Mouse (Mus musculus): ENCODE measurements around the gene Iqschfp. TPM values are rescaled to one million over a fixed set of nuclear protein-coding genes. Genes with fewer than 3 reads are reported as not detected.

Iqschfp gene
- polyA plus RNA-seq, 1 experiment from 2014 or later = not detected

DNA sequence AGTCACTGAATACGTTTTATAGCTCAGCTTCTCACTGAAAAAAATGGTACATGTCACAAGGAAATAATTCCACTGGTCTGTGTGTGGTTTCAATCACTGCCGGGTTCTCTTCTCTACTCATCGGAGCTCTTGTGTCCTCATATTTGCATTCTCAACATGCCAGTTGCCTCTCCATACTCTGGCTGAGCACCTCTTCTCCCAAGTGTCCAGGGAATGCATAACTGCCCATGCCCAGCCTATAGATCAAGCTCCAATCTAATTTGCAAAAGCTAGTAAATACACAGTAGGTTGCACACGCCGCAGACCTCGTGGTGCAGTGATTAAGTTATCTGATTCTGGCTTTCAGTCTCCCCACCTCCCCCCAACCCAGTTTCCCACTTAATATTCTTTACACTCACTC, 433.5 kb downstream of the Iqschfp start:
- WGBS = 40% methylated on average over 6 of the region's 6 CpGs
- ATAC-seq (ENCODE audit: borderline replicate concordance, extremely low read depth, low FRiP score, low TSS enrichment) = no peak

GRCm38 (mm10) chr3:68332515-68332914, 440.5 kb downstream of the Iqschfp start:
- no peaks in the 10 kb centered on the region for H3K27me3 ChIP-seq
- no peak overlapping the region for H3K9ac ChIP-seq
- WGBS = 36% methylated on average over 2 of the region's 2 CpGs
- H3K27ac ChIP-seq = no peak overlapping the region
- H3K36me3 ChIP-seq = no peaks in the 10 kb centered on the region
- H3K4me3 ChIP-seq = no peak overlapping the region
- no peak overlapping the region for H3K4me2 ChIP-seq
- no peaks in the 10 kb centered on the region for H3K9me3 ChIP-seq
- ATAC-seq (ENCODE audit: borderline replicate concordance, extremely low read depth, low FRiP score, low TSS enrichment) = no peak
- no peaks in the 10 kb centered on the region for H3K4me1 ChIP-seq

More for the DNA sequence above, 433.5 kb downstream of the Iqschfp start:
- Histone ChIP-seq H3K9ac (no peak overlapping the region), H3K27ac (no peak overlapping the region), H3K4me2 (no peak overlapping the region), H3K9me3 (no peaks in the 10 kb centered on the region), H3K27me3 (no peaks in the 10 kb centered on the region), H3K36me3 (no peaks in the 10 kb centered on the region), H3K4me1 (no peaks in the 10 kb centered on the region), H3K4me3 (no peak overlapping the region)

- Histone ChIP-seq H3K4me2 (no peak overlapping the region), H3K4me1 (no peaks in the 10 kb centered on the region), H3K9ac (no peak overlapping the region), H3K27me3 (no peaks in the 10 kb centered on the region), H3K9me3 (no peaks in the 10 kb centered on the region), H3K4me3 (no peak overlapping the region), H3K36me3 (no peaks in the 10 kb centered on the region), H3K27ac (no peak overlapping the region)
- 95% methylated on average over 4 of the region's 4 CpGs for WGBS
- ATAC-seq (ENCODE audit: borderline replicate concordance, extremely low read depth, low FRiP score, low TSS enrichment) = no peak
Measured at GRCm38 (mm10) chr3:68335501-68335900, 443.5 kb downstream of the Iqschfp start.

- no peaks in the 10 kb centered on the region for H3K9me3 ChIP-seq
- 82% methylated on average over 6 of the region's 6 CpGs for WGBS
- no peak for ATAC-seq (ENCODE audit: borderline replicate concordance, extremely low read depth, low FRiP score, low TSS enrichment)
- no peaks in the 10 kb centered on the region for H3K27me3 ChIP-seq
- no peak overlapping the region for H3K27ac ChIP-seq
- no peak overlapping the region for H3K4me2 ChIP-seq
- H3K4me1 ChIP-seq = no peaks in the 10 kb centered on the region
- H3K4me3 ChIP-seq = no peak overlapping the region
- no peak overlapping the region for H3K9ac ChIP-seq
- no peaks in the 10 kb centered on the region for H3K36me3 ChIP-seq
Measured at GRCm38 (mm10) chr3:68350624-68351023, 458.6 kb downstream of the Iqschfp start.

- Histone ChIP-seq H3K36me3 (no peaks in the 10 kb centered on the region), H3K4me3 (no peak overlapping the region), H3K4me2 (no peak overlapping the region), H3K9me3 (no peaks in the 10 kb centered on the region), H3K27ac (no peak overlapping the region), H3K4me1 (no peaks in the 10 kb centered on the region), H3K27me3 (no peaks in the 10 kb centered on the region), H3K9ac (no peak overlapping the region)
- no peak for ATAC-seq (ENCODE audit: borderline replicate concordance, extremely low read depth, low FRiP score, low TSS enrichment)
- 11% methylated on average over 3 of the region's 3 CpGs for WGBS
Measured at GRCm38 (mm10) chr3:68351461-68351860, 459.4 kb downstream of the Iqschfp start.

DNA sequence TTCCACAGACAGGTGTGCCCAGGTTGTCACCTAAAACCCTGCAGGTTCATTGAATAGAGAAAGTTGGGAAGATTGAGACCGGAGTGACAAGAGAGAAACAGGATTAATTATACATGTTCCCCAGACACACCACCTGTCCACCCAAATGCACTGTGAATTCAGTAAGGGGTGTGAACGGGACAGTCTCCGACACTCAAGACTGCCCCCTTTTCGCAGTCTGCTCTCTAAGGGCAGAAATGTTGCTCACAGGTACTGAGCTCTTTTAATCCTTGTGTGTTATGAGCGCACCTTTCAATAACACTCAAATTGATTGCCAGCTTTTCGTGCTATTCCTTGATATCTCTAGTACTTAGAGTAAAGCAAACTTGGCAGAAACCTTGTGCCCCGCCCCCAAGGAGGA, 460.9 kb downstream of the Iqschfp start:
- ATAC-seq (ENCODE audit: borderline replicate concordance, extremely low read depth, low FRiP score, low TSS enrichment) = no peak
- H3K27me3 ChIP-seq = no peaks in the 10 kb centered on the region
- no peak overlapping the region for H3K27ac ChIP-seq
- no peaks in the 10 kb centered on the region for H3K36me3 ChIP-seq
- no peak overlapping the region for H3K4me3 ChIP-seq
- no peak overlapping the region for H3K4me2 ChIP-seq
- H3K4me1 ChIP-seq = no peaks in the 10 kb centered on the region
- H3K9me3 ChIP-seq = no peaks in the 10 kb centered on the region
- no peak overlapping the region for H3K9ac ChIP-seq
- WGBS = 66% methylated on average over 7 of the region's 7 CpGs

DNA sequence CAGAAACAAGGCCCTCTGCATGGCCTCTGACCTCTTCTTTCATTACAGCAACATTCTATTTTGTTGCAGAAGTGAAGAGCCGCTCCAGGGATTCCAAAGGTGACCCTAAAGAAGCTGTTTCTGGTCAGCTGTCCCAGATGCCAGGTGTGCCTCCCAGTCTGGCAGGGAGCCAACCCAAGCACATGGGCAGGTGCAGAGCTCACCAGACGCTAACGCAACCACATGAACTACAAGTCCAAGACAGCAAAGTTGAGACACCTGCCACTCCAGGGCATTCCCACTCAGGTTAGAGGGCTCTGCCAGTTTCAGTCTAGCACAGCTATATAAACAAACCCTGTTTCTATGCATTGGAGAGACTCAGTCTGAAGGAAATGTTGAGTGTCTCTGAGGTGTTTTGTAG, 461.5 kb downstream of the Iqschfp start:
- WGBS = 45% methylated on average over 3 of the region's 3 CpGs
- Histone ChIP-seq H3K4me1 (no peaks in the 10 kb centered on the region), H3K9me3 (no peaks in the 10 kb centered on the region), H3K9ac (no peak overlapping the region), H3K4me2 (no peak overlapping the region), H3K4me3 (no peak overlapping the region), H3K27ac (no peak overlapping the region), H3K27me3 (no peaks in the 10 kb centered on the region), H3K36me3 (no peaks in the 10 kb centered on the region)
- ATAC-seq (ENCODE audit: borderline replicate concordance, extremely low read depth, low FRiP score, low TSS enrichment) = 0 out of 2 replicates have a peak, but pooled peaks have one; percentile 33

DNA sequence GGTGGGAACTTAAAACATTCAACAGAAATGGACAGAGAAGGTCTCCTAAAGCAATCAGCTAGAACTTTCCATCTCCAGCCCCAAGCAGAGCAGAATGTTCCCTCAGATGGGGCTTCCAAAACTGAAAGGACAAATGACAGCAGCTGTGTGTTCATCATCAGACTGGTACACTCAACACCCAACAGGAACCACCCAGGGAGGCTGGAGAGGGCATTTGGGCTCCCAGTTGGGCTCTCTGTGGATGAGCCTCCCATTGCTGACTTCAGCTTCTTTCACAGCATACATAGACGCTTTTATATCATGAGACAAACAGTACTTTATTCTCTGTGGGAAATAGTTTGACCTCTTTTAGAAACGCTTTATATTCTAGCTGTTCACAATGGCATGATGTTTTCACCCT, 464.5 kb downstream of the Iqschfp start:
- WGBS = 73% methylated on average over 2 of the region's 2 CpGs
- Histone ChIP-seq H3K9me3 (no peaks in the 10 kb centered on the region), H3K27me3 (no peaks in the 10 kb centered on the region), H3K27ac (no peak overlapping the region), H3K4me1 (no peaks in the 10 kb centered on the region), H3K36me3 (no peaks in the 10 kb centered on the region), H3K4me3 (no peak overlapping the region), H3K4me2 (no peak overlapping the region), H3K9ac (no peak overlapping the region)
- ATAC-seq (ENCODE audit: borderline replicate concordance, extremely low read depth, low FRiP score, low TSS enrichment) = no peak

- H3K4me2 ChIP-seq = no peak overlapping the region
- H3K9me3 ChIP-seq = no peaks in the 10 kb centered on the region
- H3K27ac ChIP-seq = no peak overlapping the region
- H3K4me3 ChIP-seq = no peak overlapping the region
- H3K36me3 ChIP-seq = no peaks in the 10 kb centered on the region
- H3K4me1 ChIP-seq = no peaks in the 10 kb centered on the region
- H3K27me3 ChIP-seq = no peaks in the 10 kb centered on the region
- no peak for ATAC-seq (ENCODE audit: borderline replicate concordance, extremely low read depth, low FRiP score, low TSS enrichment)
- no peak overlapping the region for H3K9ac ChIP-seq
Measured at GRCm38 (mm10) chr3:68368029-68368428, 476.0 kb downstream of the Iqschfp start.

- WGBS = 57% methylated on average over 1 of the region's 1 CpGs
- no peak overlapping the region for H3K27ac ChIP-seq
- H3K27me3 ChIP-seq = no peaks in the 10 kb centered on the region
- no peak overlapping the region for H3K9ac ChIP-seq
- H3K4me3 ChIP-seq = no peak overlapping the region
- no peak overlapping the region for H3K4me2 ChIP-seq
- ATAC-seq (ENCODE audit: borderline replicate concordance, extremely low read depth, low FRiP score, low TSS enrichment) = peak; percentile 73; the same call in 1 of the 2 replicates
- H3K4me1 ChIP-seq = 0 out of 2 replicates have a peak, but pooled peaks cover 6% of the 10 kb centered on the region
- no peaks in the 10 kb centered on the region for H3K9me3 ChIP-seq
- H3K36me3 ChIP-seq = no peaks in the 10 kb centered on the region
Measured at GRCm38 (mm10) chr3:68372925-68373324, 480.9 kb downstream of the Iqschfp start.

GRCm38 (mm10) chr3:68375100-68375508, 483.1 kb downstream of the Iqschfp start:
- Histone ChIP-seq H3K9ac (no peak overlapping the region), H3K4me2 (0 out of 2 replicates have a peak overlapping the region, but pooled peaks have one; percentile 16), H3K4me1 (0 out of 2 replicates have a peak, but pooled peaks cover 6% of the 10 kb centered on the region), H3K9me3 (no peaks in the 10 kb centered on the region), H3K27ac (no peak overlapping the region), H3K27me3 (no peaks in the 10 kb centered on the region), H3K4me3 (no peak overlapping the region), H3K36me3 (no peaks in the 10 kb centered on the region)
- 9% methylated on average over 10 of the region's 10 CpGs for WGBS
- ATAC-seq (ENCODE audit: borderline replicate concordance, extremely low read depth, low FRiP score, low TSS enrichment) = no peak

GRCm38 (mm10) chr3:68377452-68378198, 485.6 kb downstream of the Iqschfp start:
- H3K27me3 ChIP-seq = no peaks in the 10 kb centered on the region
- H3K36me3 ChIP-seq = no peaks in the 10 kb centered on the region
- 0 out of 2 replicates have a peak, but pooled peaks cover 6% of the 10 kb centered on the region for H3K4me1 ChIP-seq
- no peak overlapping the region for H3K9ac ChIP-seq
- H3K4me2 ChIP-seq = no peak overlapping the region
- no peak for ATAC-seq (ENCODE audit: borderline replicate concordance, extremely low read depth, low FRiP score, low TSS enrichment)
- no peak overlapping the region for H3K27ac ChIP-seq
- 54% methylated on average over 7 of the region's 7 CpGs for WGBS
- H3K4me3 ChIP-seq = no peak overlapping the region
- H3K9me3 ChIP-seq = no peaks in the 10 kb centered on the region
